Mouse (Mus musculus) limb, embryonic 12.5 days (tissue): ENCODE data around the gene Hhat. TPM values are rescaled to one million over a fixed set of nuclear protein-coding genes. Genes with fewer than 3 reads are reported as not detected.

Experiments
- ATAC-seq: fragments of 200-750 bp; cut with Nextera tagmentation; 2 replicates; pipeline ENCODE4 v1.8.0; 2017; ENCODE audit warnings: low read depth, moderate TSS enrichment; ENCODE audit not compliant: insufficient number of reproducible peaks, insufficient read depth, low FRiP score, low TSS enrichment
- H3K27ac ChIP-seq: fragments of 300-500 bp; sonication (generic); 2 replicates; pipeline ENCODE4 v1.5.1; 2016; ENCODE audit warnings: mild to moderate bottlenecking, moderate library complexity
- H3K27me3 ChIP-seq: fragments of 300-500 bp; sonication (generic); 2 replicates; pipeline ENCODE4 v1.6.1; 2016; ENCODE audit warnings: mild to moderate bottlenecking, moderate library complexity
- H3K36me3 ChIP-seq: fragments of 300-500 bp; sonication (generic); 2 replicates; pipeline ENCODE4 v1.6.1; 2016; ENCODE audit warnings: mild to moderate bottlenecking, moderate library complexity
- H3K4me1 ChIP-seq: fragments of 300-500 bp; sonication (generic); replicated peaks from 2 replicates; pipeline ENCODE4 v1.6.1; 2016
- H3K4me2 ChIP-seq: fragments of 300-500 bp; sonication (generic); 2 replicates; pipeline ENCODE4 v1.6.1; 2016; ENCODE audit warnings: mild to moderate bottlenecking, moderate library complexity
- H3K4me3 ChIP-seq: fragments of 300-500 bp; sonication (generic); replicated peaks from 2 replicates; pipeline ENCODE4 v1.5.1; 2016; ENCODE audit warnings: mild to moderate bottlenecking
- H3K9ac ChIP-seq: fragments of 300-500 bp; sonication (generic); replicated peaks from 2 replicates; pipeline ENCODE4 v1.6.1; 2016; ENCODE audit warnings: mild to moderate bottlenecking, moderate library complexity
- H3K9me3 ChIP-seq: fragments of 300-500 bp; sonication (generic); 2 replicates; pipeline ENCODE4 v1.6.1; 2016; ENCODE audit warnings: mild to moderate bottlenecking, moderate library complexity
- WGBS: fragments of 180-500 bp; shearing (Covaris S2); methylation state at CpG from one replicate; pipeline ENCODE4 v1.1.7; 2016; 5-methylcytosine and 5-hydroxymethylcytosine counted together
- polyA plus RNA-seq: library from polyadenylated mRNA; unstranded; fragments of >200 nt; fragmentation: Nextera tagmentation; extraction: Ambion mirVana; gene quantifications from 2 replicates; pipeline ENCODE4 v1.2.1, GENCODE M21; 2016

The Hhat gene
- polyA plus RNA-seq, 1 experiment from 2014 or later = 12.0 TPM

DNA sequence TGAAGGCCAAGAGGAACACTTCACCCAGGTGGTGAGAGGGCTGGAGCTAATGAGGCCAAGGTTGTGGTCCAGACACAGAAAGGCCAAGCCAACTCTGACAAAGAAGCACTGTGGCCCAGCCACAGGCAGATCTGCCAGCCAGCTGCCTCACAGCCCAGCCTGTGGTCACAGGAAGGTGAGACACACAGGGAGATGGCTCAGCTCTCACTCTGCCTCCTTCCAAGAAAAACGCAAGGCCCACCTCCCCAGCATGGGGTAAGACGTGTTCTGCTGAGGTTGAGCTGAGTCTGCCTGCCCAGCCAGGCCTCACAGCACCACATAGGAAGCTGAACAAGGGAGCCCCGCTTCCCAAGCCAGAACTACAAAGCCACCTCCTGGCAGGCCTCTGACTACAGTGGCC, 34.5 kb downstream of the Hhat start:
- 39% methylated on average over 3 of the region's 3 CpGs for WGBS
- Histone ChIP-seq H3K36me3 (peaks cover 14% of the 10 kb centered on the region; the same call in 1 of the 2 replicates), H3K4me2 (peak overlapping the region; percentile 13; the same call in 1 of the 2 replicates), H3K4me3 (no peak overlapping the region), H3K4me1 (peaks cover 22% of the 10 kb centered on the region), H3K9ac (0 out of 2 replicates have a peak overlapping the region, but pooled peaks have one; percentile 27), H3K27ac (peak overlapping the region; percentile 91), H3K9me3 (no peaks in the 10 kb centered on the region), H3K27me3 (no peaks in the 10 kb centered on the region)
- ATAC-seq = peak; percentile 70

DNA sequence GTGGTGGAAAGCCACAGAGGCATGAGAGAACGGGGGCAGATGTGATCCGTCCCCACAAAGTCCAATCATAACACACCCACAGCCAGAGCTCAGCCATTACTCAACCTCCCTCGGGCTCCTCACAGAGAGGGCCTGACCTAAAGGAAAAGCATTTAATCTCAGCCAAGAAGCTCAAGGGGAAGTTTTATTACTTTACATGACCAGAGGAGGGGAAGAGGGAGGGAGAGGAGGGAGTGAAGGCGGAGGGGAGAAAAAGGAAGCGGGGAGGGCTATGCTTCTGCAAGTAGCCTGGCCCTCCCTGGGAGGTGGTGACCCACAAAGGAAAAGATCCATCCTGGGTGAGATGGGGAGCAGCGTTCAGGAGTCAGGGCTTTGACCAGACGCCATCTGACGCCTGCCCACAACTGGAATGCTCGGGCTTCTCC, 35.0 kb downstream of the Hhat start:
- 35% methylated on average over 9 of the region's 9 CpGs for WGBS
- peak overlapping the region; percentile 91 for H3K27ac ChIP-seq

GRCm38 (mm10) chr1:192730517-192730916, 40.5 kb downstream of the Hhat start:
- peaks cover 11% of the 10 kb centered on the region for H3K4me1 ChIP-seq
- peak overlapping the region; percentile 77 for H3K27ac ChIP-seq
- WGBS = 47% methylated on average over 7 of the region's 7 CpGs
- no peak overlapping the region for H3K4me3 ChIP-seq
- no peak overlapping the region for H3K9ac ChIP-seq
- H3K4me2 ChIP-seq = no peak overlapping the region
- no peak for ATAC-seq
- H3K36me3 ChIP-seq = no peaks in the 10 kb centered on the region
- H3K27me3 ChIP-seq = no peaks in the 10 kb centered on the region
- no peaks in the 10 kb centered on the region for H3K9me3 ChIP-seq

More for the DNA sequence above, 35.0 kb downstream of the Hhat start:
- peaks cover 14% of the 10 kb centered on the region; the same call in 1 of the 2 replicates for H3K36me3 ChIP-seq
- H3K4me3 ChIP-seq = no peak overlapping the region
- 0 out of 2 replicates have a peak overlapping the region, but pooled peaks have one; percentile 12 for H3K9ac ChIP-seq
- H3K9me3 ChIP-seq = no peaks in the 10 kb centered on the region
- peaks cover 22% of the 10 kb centered on the region for H3K4me1 ChIP-seq
- no peaks in the 10 kb centered on the region for H3K27me3 ChIP-seq
- peak overlapping the region; percentile 13; the same call in 1 of the 2 replicates for H3K4me2 ChIP-seq
- ATAC-seq = peak; percentile 53; the same call in 1 of the 2 replicates

GRCm38 (mm10) chr1:192726996-192727624, 43.9 kb downstream of the Hhat start:
- peak; percentile 39; the same call in 1 of the 2 replicates for ATAC-seq
- no peaks in the 10 kb centered on the region for H3K27me3 ChIP-seq
- H3K9ac ChIP-seq = no peak overlapping the region
- no peaks in the 10 kb centered on the region for H3K9me3 ChIP-seq
- WGBS = 55% methylated on average over 11 of the region's 11 CpGs
- H3K4me1 ChIP-seq = 0 out of 2 replicates have a peak, but pooled peaks cover 4% of the 10 kb centered on the region
- no peak overlapping the region for H3K4me3 ChIP-seq
- no peaks in the 10 kb centered on the region for H3K36me3 ChIP-seq
- H3K4me2 ChIP-seq = no peak overlapping the region
- H3K27ac ChIP-seq = no peak overlapping the region

DNA sequence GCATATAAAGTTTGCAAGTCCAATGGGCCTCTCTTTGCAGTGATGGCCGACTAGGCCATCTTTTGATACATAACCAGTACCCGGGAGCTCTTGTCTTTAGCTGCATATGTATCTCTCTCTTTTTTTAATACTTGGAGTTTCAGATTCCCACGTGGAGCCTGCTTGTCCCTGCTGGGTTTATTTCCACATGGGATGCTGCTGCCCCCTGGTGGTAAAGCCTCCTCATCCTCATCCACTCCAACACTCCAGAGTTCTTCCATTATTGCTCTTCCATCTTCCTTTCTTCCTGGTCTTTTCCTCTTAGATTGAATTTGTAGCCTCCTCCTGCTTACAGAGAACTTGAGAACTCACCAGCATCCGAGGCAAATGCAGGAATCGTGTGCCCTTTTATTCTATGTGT, 48.9 kb downstream of the Hhat start:
- no peak for ATAC-seq
- H3K4me3 ChIP-seq = no peak overlapping the region
- no peaks in the 10 kb centered on the region for H3K9me3 ChIP-seq
- no peak overlapping the region for H3K9ac ChIP-seq
- no peak overlapping the region for H3K4me2 ChIP-seq
- no peaks in the 10 kb centered on the region for H3K36me3 ChIP-seq
- H3K27ac ChIP-seq = no peak overlapping the region
- H3K27me3 ChIP-seq = no peaks in the 10 kb centered on the region
- no peaks in the 10 kb centered on the region for H3K4me1 ChIP-seq
- WGBS = 32% methylated on average over 5 of the region's 5 CpGs

GRCm38 (mm10) chr1:192720156-192720555, 50.9 kb downstream of the Hhat start:
- Histone ChIP-seq H3K9me3 (no peaks in the 10 kb centered on the region), H3K4me3 (no peak overlapping the region), H3K27me3 (no peaks in the 10 kb centered on the region), H3K9ac (no peak overlapping the region), H3K36me3 (no peaks in the 10 kb centered on the region), H3K4me2 (no peak overlapping the region), H3K27ac (no peak overlapping the region), H3K4me1 (no peaks in the 10 kb centered on the region)
- no peak for ATAC-seq
- WGBS = 84% methylated on average over 10 of the region's 10 CpGs

GRCm38 (mm10) chr1:192711779-192712348, 59.2 kb downstream of the Hhat start:
- H3K9ac ChIP-seq = no peak overlapping the region

DNA sequence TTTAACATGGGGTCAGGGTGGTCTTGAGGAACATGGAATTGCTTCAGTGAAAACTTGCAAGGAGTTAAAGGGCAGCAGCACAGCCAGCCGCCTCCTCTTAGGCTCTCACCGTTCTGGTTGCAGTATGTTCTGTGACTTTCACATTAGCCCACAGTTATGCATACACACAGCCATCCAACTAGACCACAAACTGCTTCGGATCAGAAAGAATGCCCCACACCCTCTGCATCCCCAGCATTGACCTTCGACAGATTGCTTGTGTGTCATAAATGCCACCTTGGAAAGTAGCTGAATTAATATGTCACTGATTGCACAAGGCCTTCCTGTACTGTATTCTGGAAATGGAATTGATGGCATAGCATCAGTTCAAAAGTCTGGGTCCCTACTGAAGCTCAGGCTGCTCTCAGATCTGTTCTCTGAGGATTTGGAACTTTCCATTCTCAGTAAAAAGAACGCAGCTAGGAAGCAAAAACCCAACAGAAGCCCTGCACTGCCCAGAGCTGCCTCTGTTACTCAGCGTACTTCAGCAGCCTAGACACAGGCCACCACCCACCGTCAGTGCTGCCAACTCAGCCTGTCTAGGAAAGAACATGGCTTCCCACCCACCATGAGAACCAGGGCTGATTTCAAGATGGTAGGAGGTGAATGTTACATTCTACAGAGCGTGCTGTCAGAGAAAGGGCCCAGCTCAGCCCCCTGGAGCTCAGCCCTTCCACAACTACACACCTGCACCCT, 70.5 kb downstream of the Hhat start:
- Histone ChIP-seq H3K9ac (no peak overlapping the region), H3K27me3 (no peaks in the 10 kb centered on the region), H3K4me2 (no peak overlapping the region), H3K27ac (no peak overlapping the region), H3K36me3 (no peaks in the 10 kb centered on the region), H3K9me3 (peaks cover 4% of the 10 kb centered on the region), H3K4me1 (no peaks in the 10 kb centered on the region), H3K4me3 (no peak overlapping the region)
- WGBS = 80% methylated on average over 8 of the region's 8 CpGs
- ATAC-seq = no peak

More at GRCm38 (mm10) chr1:192711779-192712348, 59.2 kb downstream of the Hhat start:
- H3K9me3 ChIP-seq = no peaks in the 10 kb centered on the region
- H3K4me2 ChIP-seq = no peak overlapping the region
- H3K36me3 ChIP-seq = no peaks in the 10 kb centered on the region
- no peak for ATAC-seq
- WGBS = 29% methylated on average over 3 of the region's 3 CpGs
- no peak overlapping the region for H3K27ac ChIP-seq
- no peak overlapping the region for H3K4me3 ChIP-seq
- H3K27me3 ChIP-seq = no peaks in the 10 kb centered on the region
- no peaks in the 10 kb centered on the region for H3K4me1 ChIP-seq

DNA sequence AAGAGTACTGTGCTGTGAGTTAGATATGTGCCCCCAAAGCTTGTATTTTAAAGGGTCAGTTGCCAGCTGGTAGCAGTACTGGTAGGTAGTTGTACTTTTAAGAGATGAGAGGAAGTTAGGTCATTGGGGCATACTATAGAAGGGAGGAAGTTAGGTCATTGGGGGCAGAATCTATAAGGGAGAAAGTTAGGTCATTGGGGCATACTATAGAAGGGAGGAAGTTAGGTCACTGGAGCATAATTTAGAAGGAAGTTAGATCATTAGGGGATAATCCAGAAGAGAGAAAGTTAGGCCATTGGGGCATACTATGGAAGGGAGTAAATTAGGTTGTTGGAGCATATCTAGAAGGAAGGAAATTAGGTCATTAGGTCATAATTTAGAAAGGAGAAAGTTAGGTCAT, 71.9 kb downstream of the Hhat start:
- Histone ChIP-seq H3K9ac (no peak overlapping the region), H3K4me3 (no peak overlapping the region), H3K27ac (no peak overlapping the region), H3K4me2 (no peak overlapping the region), H3K9me3 (peaks cover under 1% of the 10 kb centered on the region; the same call in 1 of the 2 replicates), H3K4me1 (no peaks in the 10 kb centered on the region), H3K27me3 (no peaks in the 10 kb centered on the region), H3K36me3 (no peaks in the 10 kb centered on the region)
- ATAC-seq = no peak

- Histone ChIP-seq H3K4me2 (no peak overlapping the region), H3K36me3 (no peaks in the 10 kb centered on the region), H3K4me1 (no peaks in the 10 kb centered on the region), H3K27ac (no peak overlapping the region), H3K9ac (no peak overlapping the region), H3K27me3 (no peaks in the 10 kb centered on the region), H3K9me3 (no peaks in the 10 kb centered on the region), H3K4me3 (no peak overlapping the region)
- ATAC-seq = no peak
- 73% methylated on average over 1 of the region's 1 CpGs for WGBS
Observed at GRCm38 (mm10) chr1:192696371-192696863, 74.6 kb downstream of the Hhat start.

DNA sequence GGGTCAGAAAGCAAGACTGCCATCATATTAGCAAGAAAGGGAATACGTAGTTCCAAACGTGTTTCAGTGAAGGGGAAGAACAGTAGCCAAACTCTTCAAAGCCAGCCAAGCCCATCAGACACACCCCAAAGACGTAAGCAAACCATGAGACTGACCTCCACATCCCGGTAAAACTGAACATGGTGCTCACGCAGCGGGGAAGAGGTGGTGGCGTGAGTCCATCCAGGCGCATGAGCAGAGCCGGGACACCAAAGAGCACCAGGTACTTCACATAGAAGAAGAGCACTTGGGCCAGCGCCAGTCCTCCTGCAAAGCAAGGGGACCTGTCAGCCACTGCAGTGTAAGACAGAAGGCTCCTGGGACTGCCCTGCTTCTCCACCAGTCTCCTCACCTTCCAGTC, 77.4 kb downstream of the Hhat start:
- Histone ChIP-seq H3K4me1 (no peaks in the 10 kb centered on the region), H3K27ac (no peak overlapping the region), H3K27me3 (no peaks in the 10 kb centered on the region), H3K36me3 (no peaks in the 10 kb centered on the region), H3K4me2 (no peak overlapping the region), H3K9ac (no peak overlapping the region), H3K4me3 (no peak overlapping the region), H3K9me3 (no peaks in the 10 kb centered on the region)
- ATAC-seq = no peak
- WGBS = 92% methylated on average over 10 of the region's 10 CpGs
